Mouse (Mus musculus) splenic B cell, adult 2 months (primary cell): ENCODE measurements around the gene Cct3.
"Not testable (repeated sequence)": the region's sequence is repeated elsewhere in the genome, so short reads cannot be mapped to it uniquely, and the experiment has no call there.

Source experiments
- DNase-seq: peaks from one replicate; pipeline ENCODE4 v3.0.0-alpha.2; 2011; ENCODE audit warnings: low read depth, low spot score
- H3K27me3 ChIP-seq: 2 replicates; pipeline ENCODE4 v1.6.1; 2012; ENCODE audit warnings: mild to moderate bottlenecking, low read length, moderate library complexity, mixed read lengths; ENCODE audit not compliant: control insufficient read depth, poor library complexity, insufficient read depth, severe bottlenecking
- H3K36me3 ChIP-seq: 2 replicates; pipeline ENCODE4 v1.6.1; 2012; ENCODE audit warnings: mild to moderate bottlenecking, low read length, moderate library complexity, mixed read lengths; ENCODE audit not compliant: control insufficient read depth, poor library complexity, insufficient read depth, severe bottlenecking

Gene Cct3

GRCm38 (mm10) chr3:88361612-88362313 lies 64.8 kb downstream of the Cct3 start:
- Histone ChIP-seq H3K27me3 (no peaks in the 10 kb centered on the region), H3K36me3 (peaks cover 14% of the 10 kb centered on the region)
- DNase-seq: no peak

GRCm38 (mm10) chr3:88363700-88364099 lies 66.8 kb downstream of the Cct3 start:
- DNase-seq: no peak
- H3K36me3 ChIP-seq: peaks cover 11% of the 10 kb centered on the region

DNA sequence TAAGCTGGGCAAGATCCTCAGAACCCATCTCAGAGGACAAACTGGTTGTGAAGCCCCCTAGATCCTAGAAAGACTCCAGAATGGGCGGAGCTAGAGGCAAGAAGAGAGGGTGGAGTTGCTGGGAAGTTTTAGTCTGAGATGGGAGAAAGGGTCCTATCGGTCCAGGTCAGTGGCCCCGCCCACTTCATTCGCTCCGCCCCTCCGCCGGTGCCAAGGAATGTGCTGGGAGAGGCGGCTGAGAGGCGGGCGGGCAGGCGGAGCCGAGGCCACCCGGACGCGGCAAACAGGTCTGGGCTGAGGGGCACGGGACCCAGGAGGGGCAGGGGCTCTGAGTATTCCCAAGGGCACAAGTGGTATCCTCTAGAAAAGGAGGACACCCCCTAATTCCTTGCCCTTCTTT lies 67.4 kb downstream of the Cct3 start, which contains the start of gene Paqr6:
TSS of gene Paqr6 (plus strand) at position 248 of the 400 bp plus-strand sequence.
- no peak for DNase-seq
- Histone ChIP-seq H3K36me3 (peaks cover 6% of the 10 kb centered on the region), H3K27me3 (no peaks in the 10 kb centered on the region)

More at GRCm38 (mm10) chr3:88363700-88364099, 66.8 kb downstream of the Cct3 start:
- H3K27me3 ChIP-seq: no peaks in the 10 kb centered on the region

DNA sequence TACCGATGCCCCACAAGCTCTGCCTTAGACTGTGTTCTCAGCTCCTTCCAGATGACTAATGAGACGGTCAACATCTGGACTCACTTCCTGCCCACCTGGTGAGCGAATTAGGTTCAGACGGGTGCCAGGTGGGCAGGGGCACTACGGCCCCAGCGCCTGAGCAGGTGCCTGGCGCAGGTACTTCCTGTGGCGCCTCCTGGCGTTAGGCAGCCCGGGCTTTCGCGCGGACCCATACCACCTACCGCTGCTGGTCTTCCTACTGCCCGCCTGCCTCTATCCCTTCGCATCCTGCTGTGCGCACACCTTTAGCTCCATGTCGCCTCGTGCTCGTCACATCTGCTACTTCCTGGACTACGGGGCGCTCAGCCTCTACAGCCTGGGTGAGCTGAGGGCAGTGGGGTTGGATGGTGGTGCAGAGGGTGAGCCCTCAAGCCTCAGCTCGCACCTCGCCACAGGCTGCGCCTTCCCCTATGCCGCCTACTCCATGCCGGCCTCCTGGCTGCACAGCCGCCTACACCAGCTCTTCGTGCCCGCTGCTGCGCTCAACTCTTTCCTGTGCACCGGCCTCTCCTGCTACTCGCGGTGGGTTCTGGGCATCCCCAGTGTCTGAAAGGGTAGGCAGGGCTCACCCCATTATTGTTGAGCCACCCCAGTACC lies 68.9 kb downstream of the Cct3 start:
- peaks cover 3% of the 10 kb centered on the region for H3K36me3 ChIP-seq
- H3K27me3 ChIP-seq: no peaks in the 10 kb centered on the region

DNA sequence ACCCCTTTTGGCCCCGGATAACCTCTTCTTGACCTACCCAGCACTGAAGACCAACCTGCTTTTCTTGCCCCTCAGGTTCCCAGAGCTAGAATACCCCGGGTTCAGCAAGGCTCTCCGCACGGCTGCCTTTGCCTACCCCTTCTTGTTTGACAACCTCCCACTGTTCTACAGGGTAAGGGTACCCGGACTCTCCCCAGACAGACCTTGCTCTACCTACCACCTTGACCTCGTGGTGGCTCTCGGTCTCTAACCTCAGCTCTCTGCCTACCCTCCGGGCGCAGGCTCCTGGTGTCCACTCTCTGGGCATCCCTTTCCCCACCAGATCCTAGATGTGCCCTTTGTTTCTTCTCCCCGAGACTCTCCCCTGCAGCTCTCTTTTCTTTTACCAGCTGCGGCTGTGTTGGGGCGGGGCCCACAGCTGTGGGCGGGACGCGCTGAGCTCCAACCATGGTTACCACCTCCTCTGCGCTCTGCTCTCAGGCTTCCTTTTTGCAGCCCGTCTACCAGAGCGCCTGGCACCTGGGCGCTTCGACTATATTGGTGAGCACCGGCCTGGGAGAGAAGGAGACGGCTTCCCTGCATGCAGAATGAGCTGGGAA lies 70.0 kb downstream of the Cct3 start:
- not testable (repeated sequence) for H3K27me3 ChIP-seq, H3K36me3 ChIP-seq
- DNase-seq: peak; percentile 24

More for the DNA sequence above, 68.9 kb downstream of the Cct3 start:
- DNase-seq: no peak

DNA sequence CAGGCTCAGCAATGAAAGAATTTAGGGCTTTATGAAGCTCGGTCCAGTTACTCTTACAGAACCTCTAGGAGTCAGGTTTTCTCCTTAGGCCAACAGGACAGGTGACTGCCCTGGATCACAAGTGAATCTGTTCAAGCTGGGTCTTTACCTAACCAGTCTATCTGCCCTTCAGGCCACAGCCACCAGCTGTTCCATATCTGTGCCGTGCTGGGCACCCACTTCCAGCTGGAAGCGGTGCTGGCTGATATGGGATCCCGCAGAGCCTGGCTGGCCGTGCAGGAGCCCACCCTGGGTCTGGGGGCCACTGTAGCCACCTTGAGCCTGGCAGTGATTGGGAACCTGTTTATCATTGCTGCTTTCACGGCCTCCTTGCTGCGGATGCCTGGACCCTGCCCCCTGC lies 70.6 kb downstream of the Cct3 start:
- not testable (repeated sequence) for DNase-seq, H3K36me3 ChIP-seq, H3K27me3 ChIP-seq

DNA sequence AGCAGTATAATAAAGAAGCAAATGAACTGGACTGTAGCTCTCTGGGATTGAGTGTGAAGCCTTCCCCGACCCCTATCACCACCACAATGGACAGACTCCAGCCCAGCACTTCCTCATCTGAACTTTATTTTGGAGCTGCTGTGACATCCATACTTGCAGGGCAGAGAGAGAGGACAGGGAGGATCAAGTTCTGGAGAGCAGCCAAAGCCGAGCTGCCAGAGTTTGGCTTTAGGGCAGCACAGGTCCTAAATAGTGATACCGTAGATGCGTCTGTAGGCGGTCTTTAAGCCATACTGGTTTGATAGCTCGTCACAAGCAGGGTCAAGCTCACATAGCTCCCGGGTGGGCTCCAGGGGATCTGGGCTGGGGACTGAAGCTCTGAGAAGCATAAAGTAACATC lies 71.6 kb downstream of the Cct3 start:
- not testable (repeated sequence) for DNase-seq, H3K36me3 ChIP-seq, H3K27me3 ChIP-seq
